Mouse (Mus musculus) inflammation-experienced regulatory T-cells, adult 6 months (primary cell): ENCODE results near the gene Ebf4. TPM values are rescaled to one million over a fixed set of nuclear protein-coding genes. Genes with fewer than 3 reads are reported as not detected.
A peak's percentile ranks its signal among the peaks of the same experiment; 100 is the strongest.

Experiments used
- ATAC-seq: one replicate; pipeline ENCODE4 v1.8.0; 2017
- polyA plus RNA-seq, 3 experiments: library from polyadenylated mRNA; unstranded; fragments of 100-300 nt; shearing (Covaris generic); gene quantifications; one replicate each; pipeline ENCODE4 v1.2.1; 2017

The Ebf4 gene
- polyA plus RNA-seq, result not detected

DNA sequence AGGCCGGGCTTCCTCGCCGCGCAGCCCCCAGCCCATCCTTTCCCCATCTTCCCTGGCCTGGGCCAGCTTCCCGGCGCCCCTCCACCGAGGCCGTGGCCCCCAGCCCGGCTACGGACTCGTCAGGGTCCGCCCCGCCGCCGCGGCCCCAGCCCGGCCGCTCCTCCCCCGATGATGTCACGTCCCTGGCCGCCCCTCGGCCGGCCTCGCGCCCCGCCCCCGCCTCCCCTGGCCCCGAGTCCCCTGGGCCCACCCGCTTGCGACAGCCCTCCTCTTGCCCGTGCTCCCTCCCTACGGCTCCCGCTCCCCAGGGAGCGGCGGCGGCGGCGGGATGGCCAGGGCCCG, at the start of gene Ebf4:
Gene Ebf4, plus strand, starts transcription at position 234 of the 342 bp plus-strand sequence.
- no peak for ATAC-seq

GRCm38 (mm10) chr2:130246912-130247311, 48.1 kb upstream of the Ebf4 start:
- ATAC-seq, result no peak

GRCm38 (mm10) chr2:130248226-130248625, 46.7 kb upstream of the Ebf4 start:
- no peak for ATAC-seq

DNA sequence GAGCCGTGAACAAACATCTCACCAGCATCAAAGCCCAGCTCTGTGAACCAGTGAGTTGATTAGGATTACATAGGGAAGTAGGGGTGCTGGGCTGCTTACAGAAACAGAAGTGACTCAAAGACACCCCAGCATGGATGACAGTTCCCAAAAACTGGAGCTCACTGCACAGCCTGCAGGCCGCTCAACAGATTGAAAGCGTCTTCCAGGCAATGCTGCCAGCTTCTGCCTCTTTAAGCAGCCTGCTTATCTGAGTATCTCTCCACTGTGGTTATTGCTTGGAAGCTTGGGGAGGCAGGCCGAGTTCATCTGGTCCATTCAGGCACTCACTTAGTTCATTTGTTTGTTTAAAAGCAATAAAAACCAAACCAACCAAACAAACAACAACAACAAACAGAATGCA, 38.2 kb upstream of the Ebf4 start:
- no peak for ATAC-seq

DNA sequence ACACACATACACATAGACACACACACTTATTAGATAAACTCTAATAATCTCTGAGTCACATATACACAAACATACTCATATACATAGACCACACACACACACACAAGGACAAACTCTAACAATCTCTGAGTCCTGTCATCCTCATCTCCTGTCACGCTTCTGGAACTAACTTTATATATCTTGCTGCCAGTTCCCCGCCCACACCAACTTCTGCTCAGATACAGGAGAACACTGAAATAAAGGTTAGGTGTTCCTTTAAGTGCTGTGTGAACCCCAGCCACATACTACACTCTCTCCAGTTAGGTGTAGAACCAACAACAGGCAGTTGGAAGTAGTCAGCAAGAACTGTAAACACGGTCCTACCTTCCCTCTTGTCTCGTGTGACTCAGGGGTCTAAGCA, 34.1 kb upstream of the Ebf4 start:
- ATAC-seq, result no peak

GRCm38 (mm10) chr2:130261914-130262313, 33.1 kb upstream of the Ebf4 start:
- no peak for ATAC-seq

DNA sequence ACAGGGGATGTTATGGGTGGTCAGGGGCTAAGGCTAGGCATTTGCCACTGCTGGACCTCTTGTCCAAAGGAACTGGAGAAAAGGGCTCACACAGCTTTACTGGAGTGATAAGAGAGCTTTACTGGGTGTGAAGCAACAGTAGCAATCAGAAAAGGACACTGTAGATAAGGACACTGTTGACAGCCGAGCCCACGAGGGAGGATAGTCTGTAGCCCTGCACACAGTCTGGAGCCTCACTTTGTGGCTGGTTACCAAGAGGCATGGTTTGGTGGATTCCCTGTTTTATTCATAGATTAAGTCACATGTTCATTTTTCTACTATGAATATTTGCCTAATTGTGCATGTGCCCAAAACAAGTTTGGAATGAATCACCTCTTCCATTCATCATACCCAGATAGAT, 32.6 kb upstream of the Ebf4 start:
- no peak for ATAC-seq

- no peak for ATAC-seq
Observed at GRCm38 (mm10) chr2:130265520-130265919, 29.4 kb upstream of the Ebf4 start.

DNA sequence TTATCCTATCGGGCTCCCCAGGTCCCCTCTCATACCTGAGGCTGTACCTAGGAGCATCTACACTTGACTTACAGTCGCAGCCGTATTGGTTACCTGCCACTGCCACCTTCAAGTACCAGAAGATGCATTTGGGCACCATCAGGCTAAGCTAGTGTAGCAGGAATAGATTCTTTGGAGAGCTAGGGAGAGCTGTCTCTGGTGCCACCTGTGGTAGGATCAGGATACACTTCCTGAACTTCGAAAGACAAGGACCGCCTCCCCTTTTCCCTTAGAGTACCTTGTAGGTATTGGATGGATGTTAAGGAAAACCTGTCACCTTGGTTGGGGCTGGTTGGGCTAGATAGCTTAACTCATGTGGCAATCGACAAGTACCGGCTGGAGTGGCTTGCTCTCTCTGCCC, 26.9 kb upstream of the Ebf4 start:
- ATAC-seq, result no peak

DNA sequence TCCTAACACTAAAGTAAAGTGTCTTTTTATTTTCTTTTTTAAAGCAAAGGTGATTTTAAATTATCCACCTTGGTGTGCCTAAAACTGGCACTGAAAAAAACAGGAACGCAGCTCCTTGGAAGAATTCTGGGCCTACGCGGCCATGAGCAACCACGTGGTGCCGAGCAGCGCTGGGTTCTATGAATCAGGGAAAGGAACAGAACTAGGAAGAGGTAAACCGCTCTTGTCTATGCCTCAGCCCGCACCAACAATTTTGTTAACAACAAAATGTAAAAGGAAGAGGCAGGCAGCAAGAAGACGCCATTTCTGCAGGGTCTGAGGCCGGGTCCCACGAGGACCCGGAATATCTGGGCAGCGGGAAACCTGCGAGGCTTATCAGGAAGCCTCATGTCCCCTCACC, 21.2 kb upstream of the Ebf4 start:
- ATAC-seq, result peak; percentile 14

GRCm38 (mm10) chr2:130274149-130274861, 20.7 kb upstream of the Ebf4 start, which contains the start of gene Nop56:
TSS of gene Nop56 (plus strand) at chr2:130274430.
- peak; percentile 93 for ATAC-seq

DNA sequence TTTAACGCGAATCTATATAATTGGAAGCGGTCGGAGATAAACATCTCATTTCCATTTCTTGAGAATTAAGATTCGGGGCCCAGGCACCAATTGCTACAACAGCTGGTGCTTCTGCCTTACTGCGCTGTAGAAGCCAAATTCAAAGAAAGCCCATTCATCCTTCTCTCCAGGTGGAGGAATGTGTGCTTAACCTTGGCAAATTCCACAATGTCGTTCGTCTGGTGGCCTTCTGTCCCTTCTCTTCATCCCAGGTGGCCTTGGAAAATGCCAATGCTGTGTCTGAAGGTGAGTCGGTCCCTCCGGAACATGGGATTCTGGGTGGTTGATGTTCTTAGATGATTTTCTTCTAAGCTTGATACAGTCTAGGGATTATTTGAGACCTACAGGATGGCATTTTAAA, 20.1 kb upstream of the Ebf4 start:
- ATAC-seq, result no peak

DNA sequence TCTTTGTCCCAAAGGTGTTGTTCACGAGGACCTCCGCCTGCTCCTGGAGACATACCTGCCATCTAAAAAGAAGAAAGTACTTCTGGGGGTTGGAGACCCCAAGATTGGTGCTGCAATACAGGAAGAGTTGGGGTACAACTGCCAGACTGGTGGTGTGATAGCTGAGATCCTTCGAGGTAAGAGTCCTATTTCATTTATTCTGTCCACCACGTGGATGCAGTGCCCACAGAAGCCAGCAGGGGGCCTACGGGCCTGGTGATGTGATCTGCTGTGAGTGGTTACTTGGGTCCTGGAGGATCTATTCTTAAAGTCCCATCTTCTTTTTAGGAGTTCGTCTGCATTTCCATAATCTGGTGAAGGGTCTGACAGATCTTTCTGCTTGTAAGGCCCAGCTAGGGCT, 19.3 kb upstream of the Ebf4 start:
- ATAC-seq, result no peak

DNA sequence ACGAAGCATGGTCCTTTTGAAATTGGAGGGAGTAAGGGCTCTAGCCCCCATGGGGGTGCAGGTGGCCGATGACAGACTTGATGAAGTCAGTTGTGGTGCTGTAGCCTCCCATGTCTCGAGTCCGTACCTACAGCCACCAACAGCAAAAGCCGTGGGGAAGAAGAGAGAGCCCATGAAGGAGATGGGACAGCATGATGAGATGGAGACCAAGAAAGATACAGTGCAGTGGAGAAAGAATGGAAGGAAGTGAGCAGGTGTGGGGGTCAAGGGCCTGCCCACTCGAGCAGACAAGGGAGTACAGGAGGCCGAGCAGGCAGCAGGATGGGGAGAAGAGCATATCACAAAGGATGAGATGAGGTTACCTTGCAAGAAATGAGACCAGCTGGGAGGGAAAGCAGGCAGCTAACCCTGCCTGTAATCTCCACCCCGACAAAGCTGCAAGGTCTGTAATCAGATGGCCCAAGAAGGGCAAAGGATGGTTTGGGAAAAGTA, 15.3 kb upstream of the Ebf4 start:
- ATAC-seq, result no peak

DNA sequence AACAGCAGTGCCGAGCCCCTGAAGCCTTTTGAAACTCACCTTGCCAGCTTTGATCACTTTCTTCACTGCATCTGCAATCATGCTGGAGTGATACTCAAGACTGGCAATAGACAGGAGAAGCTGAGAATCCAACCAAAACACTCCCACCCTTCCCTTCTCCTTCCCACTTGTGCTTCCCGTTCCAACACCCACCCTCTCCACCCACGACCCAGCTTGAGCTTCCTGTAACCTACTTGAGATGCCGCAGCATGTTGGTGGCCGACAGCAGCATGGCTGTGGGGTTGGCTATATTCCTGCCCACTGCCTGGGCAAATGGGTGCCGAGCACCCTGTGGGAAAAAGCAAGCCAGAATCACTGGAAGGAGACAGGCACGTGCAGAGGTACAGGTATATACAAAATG, 14.7 kb upstream of the Ebf4 start:
- ATAC-seq, result no peak

DNA sequence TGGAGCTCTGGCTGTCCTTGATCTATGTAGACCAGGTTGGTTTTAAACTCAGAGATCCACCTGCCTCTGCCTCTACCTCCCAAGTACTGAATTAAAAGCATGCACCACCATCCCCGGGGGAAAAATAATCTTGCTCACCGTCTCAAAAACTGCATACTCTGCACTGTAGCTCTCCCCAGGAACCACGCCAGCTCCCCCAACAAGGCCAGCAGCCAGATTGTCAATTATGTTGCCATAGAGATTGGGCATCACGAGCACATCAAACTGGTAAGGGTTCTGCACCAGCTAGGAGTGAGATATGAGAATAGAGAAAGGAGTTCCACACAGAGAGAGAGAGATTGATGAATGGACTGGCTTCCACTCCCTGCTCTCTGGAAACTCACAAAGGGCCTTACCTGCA, 14.2 kb upstream of the Ebf4 start:
- no peak for ATAC-seq

DNA sequence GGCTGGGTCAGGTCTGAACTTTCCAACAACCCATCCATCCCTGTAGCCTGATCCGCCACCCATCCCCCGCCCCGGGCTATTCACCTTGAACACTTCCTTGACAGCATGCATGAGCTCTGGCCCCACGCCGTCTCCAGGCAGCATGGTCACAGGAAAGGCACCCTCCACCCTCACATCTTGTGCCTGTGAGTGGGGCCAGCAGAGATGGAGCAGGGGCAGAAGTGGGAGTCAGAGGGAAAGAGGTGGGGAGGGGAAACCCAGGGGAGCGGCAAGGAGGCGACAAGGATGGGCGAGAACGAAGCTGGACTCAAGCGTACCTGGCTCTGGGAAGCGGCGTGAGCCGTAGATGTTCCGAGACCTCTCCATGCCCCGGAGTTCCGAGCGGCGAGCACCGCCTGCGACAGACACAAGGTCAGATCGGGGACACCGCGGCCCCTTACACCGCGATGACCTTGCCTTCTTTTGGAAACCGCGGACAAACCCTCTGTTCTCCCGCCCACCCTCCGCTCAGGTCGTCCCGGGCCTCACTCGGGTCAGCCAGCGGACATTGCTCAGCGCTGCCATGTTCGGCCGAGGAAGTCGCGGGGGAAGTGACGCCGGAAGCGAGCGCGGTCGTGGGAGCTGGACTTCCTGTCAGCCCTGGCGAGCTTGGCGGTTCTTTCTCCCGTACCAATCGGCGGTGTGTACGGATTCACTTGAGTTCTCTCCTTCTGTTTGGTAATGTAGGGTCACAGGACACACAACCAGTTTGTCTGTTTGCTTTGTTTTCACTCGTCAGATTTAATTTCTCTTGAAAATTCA, 10.9 kb upstream of the Ebf4 start, which contains the start of gene Idh3b:
Gene Idh3b, minus strand, starts transcription at position 694 of the 801 bp plus-strand sequence.
- ATAC-seq, result peak; percentile 93

- no peak for ATAC-seq
Observed at GRCm38 (mm10) chr2:130289086-130289485, 5.9 kb upstream of the Ebf4 start.

DNA sequence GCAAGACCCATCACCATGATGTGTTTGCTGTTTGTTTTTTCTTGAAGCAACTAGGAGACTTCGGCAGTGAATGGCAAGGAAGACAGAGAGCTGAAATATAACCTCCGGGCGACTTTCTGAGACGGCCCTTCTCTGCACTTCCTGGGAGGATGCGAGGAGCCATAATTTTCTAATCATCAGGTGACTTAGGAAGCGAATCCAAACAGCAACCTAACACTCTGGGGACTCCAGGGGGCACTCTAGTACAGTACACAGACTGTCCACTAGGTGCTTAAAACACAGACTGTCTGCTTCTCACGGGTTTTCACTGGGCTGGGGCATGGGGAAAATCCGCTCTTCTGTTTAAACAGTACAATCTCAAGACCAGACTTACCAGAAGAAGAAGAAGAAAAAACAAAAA, 3.5 kb upstream of the Ebf4 start:
- ATAC-seq, result peak; percentile 87

GRCm38 (mm10) chr2:130293009-130293408, 2.0 kb upstream of the Ebf4 start:
- ATAC-seq, result no peak

- ATAC-seq, result no peak
Observed at GRCm38 (mm10) chr2:130293486-130293885, 1.5 kb upstream of the Ebf4 start.

GRCm38 (mm10) chr2:130294218-130294935, 592 bp upstream of the Ebf4 start:
- no peak for ATAC-seq
